Mouse (Mus musculus): ENCODE data around the gene Olfr142. TPM values are rescaled to one million over a fixed set of nuclear protein-coding genes. Genes with fewer than 3 reads are reported as not detected.

Olfr142 gene
- not detected in 2 replicates for polyA plus RNA-seq (2021; fragmentation: Nextera tagmentation)
- long read RNA-seq, experiment 1, result 0 reads
- long read RNA-seq, experiment 2, result 0 reads

GRCm38 (mm10) chr2:90257492-90257891 is at the start of gene Olfr142:
Olfr142 (minus strand) TSS chr2:90257592.

GRCm38 (mm10) chr2:90292741-90293140 is 35.3 kb upstream of the Olfr142 start, which contains the start of gene Olfr1272:
Olfr1272 (minus strand) TSS chr2:90292841.

GRCm38 (mm10) chr2:90270932-90271331 is 13.5 kb upstream of the Olfr142 start, which contains the start of gene Olfr1271:
Olfr1271 (minus strand) TSS chr2:90271032.

GRCm38 (mm10) chr2:90224393-90224792 is 33.0 kb downstream of the Olfr142 start, which contains the start of gene Olfr1506:
Olfr1506 (minus strand) TSS chr2:90224493.

Other genes starting within 250 kb of the Olfr142 start
- not detected in 2 replicates for gene Olfr1263, start 245.5 kb downstream of the Olfr142 start, polyA plus RNA-seq (2021; fragmentation: Nextera tagmentation)
- not detected in 2 replicates for gene Olfr1264, start 232.0 kb downstream of the Olfr142 start, polyA plus RNA-seq (2021; fragmentation: Nextera tagmentation)
- gene Olfr1265, start 222.3 kb downstream of the Olfr142 start, polyA plus RNA-seq (2021; fragmentation: Nextera tagmentation), result not detected in 2 replicates
- not detected in 2 replicates for gene Olfr140, start 194.0 kb downstream of the Olfr142 start, polyA plus RNA-seq (2021; fragmentation: Nextera tagmentation)
- gene Olfr1269, start 136.2 kb downstream of the Olfr142 start, polyA plus RNA-seq (2021; fragmentation: Nextera tagmentation), result not detected in 2 replicates
- gene Olfr32, start 115.3 kb downstream of the Olfr142 start, polyA plus RNA-seq (2021; fragmentation: Nextera tagmentation), result not detected in 2 replicates
- not detected in 2 replicates for gene Olfr1270, start 104.5 kb downstream of the Olfr142 start, polyA plus RNA-seq (2021; fragmentation: Nextera tagmentation)
- not detected in 2 replicates for gene Olfr1506, start 33.1 kb downstream of the Olfr142 start, polyA plus RNA-seq (2021; fragmentation: Nextera tagmentation)
- not detected in 2 replicates for gene Olfr1271, start 13.4 kb upstream of the Olfr142 start, polyA plus RNA-seq (2021; fragmentation: Nextera tagmentation)
- not detected in 2 replicates for gene Olfr1272, start 35.2 kb upstream of the Olfr142 start, polyA plus RNA-seq (2021; fragmentation: Nextera tagmentation)
- gene Gm13769, start 64.6 kb upstream of the Olfr142 start, polyA plus RNA-seq (2021; fragmentation: Nextera tagmentation), result not detected in 2 replicates
- not detected in 2 replicates for gene Olfr1274-ps, start 141.1 kb upstream of the Olfr142 start, polyA plus RNA-seq (2021; fragmentation: Nextera tagmentation)